Mouse (Mus musculus): Measurements from ENCODE around the gene Teddm2. TPM values are rescaled to one million over a fixed set of nuclear protein-coding genes. Genes with fewer than 3 reads are reported as not detected.

The Teddm2 gene
- polyA plus RNA-seq, 1 experiment = 0.93 TPM

DNA sequence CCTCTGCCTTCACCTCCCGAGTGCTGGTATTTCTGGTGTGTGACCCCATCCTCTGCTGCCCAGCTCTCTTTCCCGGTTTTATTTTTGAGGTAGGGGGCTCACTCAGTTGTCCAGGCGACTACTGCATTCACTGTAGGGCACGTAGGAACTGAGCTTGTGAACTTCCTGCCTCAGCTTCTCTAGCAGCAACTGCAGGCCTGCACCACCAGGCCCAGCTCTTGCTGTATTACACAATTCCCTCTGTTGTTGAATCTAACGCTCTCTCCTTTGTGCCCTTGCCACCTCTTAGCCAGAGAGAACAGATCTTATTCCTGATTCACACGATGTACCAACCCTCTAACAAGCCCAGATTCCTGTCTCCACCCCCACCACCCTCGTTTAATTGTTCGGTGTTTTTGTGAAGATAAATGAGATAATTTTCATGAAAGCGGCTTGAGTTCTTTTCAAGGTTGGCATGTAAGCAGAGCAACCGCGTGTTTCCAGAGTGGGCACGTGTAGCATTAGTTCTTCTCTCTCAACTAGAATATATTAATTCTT, 35.9 kb upstream of the Teddm2 start:
- WGBS = 88% methylated on average over 12 of the region's 12 CpGs
- Histone ChIP-seq H3K4me1 (replicated peaks; ENCODE audit: control insufficient read depth, insufficient read depth, low read length) (no peaks in the 10 kb centered on the region), H3K36me3 (ENCODE audit: control insufficient read depth, insufficient read depth, low read length) (no peaks in the 10 kb centered on the region), H3K4me3 (ENCODE audit: control insufficient read depth, insufficient read depth, low read length) (no peak overlapping the region), H3K27ac (ENCODE audit: control insufficient read depth, insufficient read depth, low read length) (no peak overlapping the region), H3K27me3 (ENCODE audit: control insufficient read depth, insufficient read depth, low read length) (no peaks in the 10 kb centered on the region)
- TF ChIP-seq POLR2A (IDR thresholded peaks at IDR 0.05; ENCODE audit: control insufficient read depth, extremely low read depth, insufficient read depth, low read length, poor library complexity) (no peak), CTCF (IDR thresholded peaks at IDR 0.05; ENCODE audit: borderline replicate concordance, control insufficient read depth, extremely low read depth, insufficient read depth, low read length, poor library complexity) (no peak)
- DNase-seq = no peak

DNA sequence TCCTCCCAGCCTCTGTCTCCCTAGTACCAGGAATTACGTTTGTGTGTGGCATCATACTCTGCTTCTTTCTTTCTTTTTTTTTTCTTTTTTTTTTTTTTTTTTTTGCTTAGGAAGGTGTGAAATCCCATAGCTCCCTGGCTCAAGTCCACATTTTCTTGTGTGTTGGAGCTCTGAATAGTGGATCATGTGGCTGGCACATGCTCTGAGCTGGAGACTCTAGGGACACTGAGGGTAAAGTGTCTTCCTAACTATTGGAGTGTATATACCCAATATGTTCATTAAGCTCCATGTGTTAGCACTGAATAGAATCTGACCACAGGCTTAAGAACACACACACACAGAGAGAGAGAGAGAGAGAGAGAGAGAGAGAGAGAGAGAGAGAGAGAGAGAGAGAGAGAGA, 33.7 kb upstream of the Teddm2 start:
- TF ChIP-seq POLR2A (IDR thresholded peaks at IDR 0.05; ENCODE audit: control insufficient read depth, extremely low read depth, insufficient read depth, low read length, poor library complexity) (no peak), CTCF (IDR thresholded peaks at IDR 0.05; ENCODE audit: borderline replicate concordance, control insufficient read depth, extremely low read depth, insufficient read depth, low read length, poor library complexity) (no peak)
- no peak overlapping the region for H3K4me3 ChIP-seq (ENCODE audit: control insufficient read depth, insufficient read depth, low read length)
- DNase-seq = no peak
- no peaks in the 10 kb centered on the region for H3K36me3 ChIP-seq (ENCODE audit: control insufficient read depth, insufficient read depth, low read length)
- no peaks in the 10 kb centered on the region for H3K27me3 ChIP-seq (ENCODE audit: control insufficient read depth, insufficient read depth, low read length)
- no peak overlapping the region for H3K27ac ChIP-seq (ENCODE audit: control insufficient read depth, insufficient read depth, low read length)
- whole genome bisulfite sequencing = 89% methylated on average over 1 of the region's 1 CpGs
- no peaks in the 10 kb centered on the region for H3K4me1 ChIP-seq (replicated peaks; ENCODE audit: control insufficient read depth, insufficient read depth, low read length)

DNA sequence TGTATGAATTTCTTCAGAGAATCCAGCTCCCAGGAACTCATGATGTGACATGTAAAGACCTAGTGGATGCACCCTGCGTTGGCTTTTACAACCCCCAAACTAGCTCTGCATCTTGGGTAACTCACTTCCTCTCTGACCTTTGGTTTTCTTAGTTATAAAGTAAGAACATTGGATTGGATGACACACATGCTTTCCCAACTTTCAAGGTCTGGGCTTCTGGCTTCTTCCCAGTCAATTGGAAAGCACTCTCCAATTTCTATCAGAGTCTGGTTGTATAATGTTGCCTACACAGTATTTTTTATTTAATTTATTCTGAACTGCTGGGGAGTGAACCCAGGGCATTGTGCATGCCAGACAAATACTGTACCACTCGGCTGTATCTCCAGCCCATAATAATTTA, 30.4 kb upstream of the Teddm2 start:
- 94% methylated on average over 2 of the region's 2 CpGs for WGBS
- no peak for TF ChIP-seq POLR2A (IDR thresholded peaks at IDR 0.05; ENCODE audit: control insufficient read depth, extremely low read depth, insufficient read depth, low read length, poor library complexity)

DNA sequence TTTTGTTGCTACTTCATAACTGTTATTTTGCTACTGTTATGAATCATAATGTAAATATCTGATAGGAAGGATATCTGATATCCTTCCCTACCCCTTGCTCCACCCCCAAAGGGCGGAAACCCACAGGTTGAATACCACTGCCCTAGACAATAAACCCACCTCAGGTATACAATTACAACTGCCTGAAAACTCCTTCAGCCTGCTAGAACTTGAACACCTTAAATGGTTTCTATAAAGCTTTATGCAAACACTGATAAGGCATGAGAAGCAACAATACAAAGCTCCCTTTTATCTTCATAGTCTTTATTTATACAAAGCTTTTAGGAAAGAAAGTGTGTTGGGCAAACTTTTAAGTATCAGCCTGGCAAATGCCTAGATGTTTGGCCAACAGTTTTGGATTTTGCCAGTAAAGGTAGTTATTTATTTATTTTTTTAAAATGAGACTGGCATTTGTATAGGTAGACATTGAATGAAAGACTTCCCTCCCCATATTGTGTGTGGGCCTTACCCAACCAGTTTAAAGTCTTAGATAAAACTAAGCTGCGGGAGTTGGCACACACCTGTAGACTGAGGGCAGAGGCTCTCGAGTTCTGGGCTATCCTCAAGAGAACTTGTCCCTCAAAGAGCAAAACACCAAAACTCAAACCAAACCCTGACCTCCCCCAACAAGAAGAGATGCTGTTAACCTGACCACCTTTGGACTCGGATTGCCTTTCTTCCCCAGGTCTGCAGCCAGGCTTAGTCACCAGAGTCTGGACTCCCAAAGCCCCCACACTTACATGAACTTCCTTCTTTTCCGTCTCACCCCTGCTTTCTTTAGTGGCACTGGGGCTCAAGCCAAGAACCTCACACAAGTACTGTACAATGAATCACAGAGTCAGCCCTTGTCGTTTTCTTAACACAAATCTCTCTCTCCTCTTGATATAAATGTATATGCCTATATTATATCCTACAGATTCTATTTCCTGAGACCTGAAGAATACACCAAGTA, 24.7 kb upstream of the Teddm2 start:
- no peaks in the 10 kb centered on the region for H3K27me3 ChIP-seq (ENCODE audit: control insufficient read depth, insufficient read depth, low read length)
- H3K4me1 ChIP-seq (replicated peaks; ENCODE audit: control insufficient read depth, insufficient read depth, low read length) = no peaks in the 10 kb centered on the region; the same call in none of the 2 replicates
- 58% methylated on average over 6 of the region's 6 CpGs for WGBS
- no peaks in the 10 kb centered on the region for H3K36me3 ChIP-seq (ENCODE audit: control insufficient read depth, insufficient read depth, low read length)
- H3K4me3 ChIP-seq (ENCODE audit: control insufficient read depth, insufficient read depth, low read length) = no peak overlapping the region
- no peak overlapping the region for H3K27ac ChIP-seq (ENCODE audit: control insufficient read depth, insufficient read depth, low read length)
- TF ChIP-seq POLR2A (IDR thresholded peaks at IDR 0.05; ENCODE audit: control insufficient read depth, extremely low read depth, insufficient read depth, low read length, poor library complexity) (no peak), CTCF (IDR thresholded peaks at IDR 0.05; ENCODE audit: borderline replicate concordance, control insufficient read depth, extremely low read depth, insufficient read depth, low read length, poor library complexity) (no peak)
- no peak for DNase-seq

More for the DNA sequence above, 30.4 kb upstream of the Teddm2 start:
- H3K27ac ChIP-seq (ENCODE audit: control insufficient read depth, insufficient read depth, low read length) = no peak overlapping the region
- DNase-seq = no peak
- H3K36me3 ChIP-seq (ENCODE audit: control insufficient read depth, insufficient read depth, low read length) = no peaks in the 10 kb centered on the region
- H3K4me1 ChIP-seq (replicated peaks; ENCODE audit: control insufficient read depth, insufficient read depth, low read length) = no peaks in the 10 kb centered on the region
- no peaks in the 10 kb centered on the region for H3K27me3 ChIP-seq (ENCODE audit: control insufficient read depth, insufficient read depth, low read length)
- H3K4me3 ChIP-seq (ENCODE audit: control insufficient read depth, insufficient read depth, low read length) = no peak overlapping the region

DNA sequence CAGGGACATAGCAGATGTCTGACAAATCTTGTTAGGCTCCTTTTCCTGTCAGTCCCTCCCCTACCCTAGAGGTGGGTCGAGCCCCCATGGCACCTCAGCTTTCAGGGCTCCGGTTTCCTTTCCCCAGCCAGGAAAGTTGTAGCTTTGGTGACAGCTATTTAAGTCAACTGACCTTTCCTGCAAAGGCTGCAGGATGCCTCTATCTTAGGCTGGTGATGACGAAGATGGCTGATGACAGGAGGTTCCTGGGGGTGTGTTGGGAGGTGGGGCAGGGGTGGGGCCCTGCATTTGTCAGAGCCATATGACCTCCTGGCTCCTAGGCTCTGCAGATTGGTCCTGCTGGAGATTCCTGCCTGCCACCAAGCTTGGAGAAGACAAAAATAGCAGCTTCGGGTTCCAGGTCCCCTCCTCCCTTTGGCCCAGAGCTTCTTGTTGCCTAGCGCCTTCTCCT, 22.6 kb upstream of the Teddm2 start:
- no peak for DNase-seq
- Histone ChIP-seq H3K27ac (ENCODE audit: control insufficient read depth, insufficient read depth, low read length) (no peak overlapping the region), H3K36me3 (ENCODE audit: control insufficient read depth, insufficient read depth, low read length) (no peaks in the 10 kb centered on the region), H3K27me3 (ENCODE audit: control insufficient read depth, insufficient read depth, low read length) (no peaks in the 10 kb centered on the region), H3K4me3 (ENCODE audit: control insufficient read depth, insufficient read depth, low read length) (no peak overlapping the region), H3K4me1 (replicated peaks; ENCODE audit: control insufficient read depth, insufficient read depth, low read length) (no peaks in the 10 kb centered on the region; the same call in none of the 2 replicates)
- TF ChIP-seq POLR2A (IDR thresholded peaks at IDR 0.05; ENCODE audit: control insufficient read depth, extremely low read depth, insufficient read depth, low read length, poor library complexity) (no peak), CTCF (IDR thresholded peaks at IDR 0.05; ENCODE audit: borderline replicate concordance, control insufficient read depth, extremely low read depth, insufficient read depth, low read length, poor library complexity) (no peak)
- 70% methylated on average over 5 of the region's 5 CpGs for WGBS

DNA sequence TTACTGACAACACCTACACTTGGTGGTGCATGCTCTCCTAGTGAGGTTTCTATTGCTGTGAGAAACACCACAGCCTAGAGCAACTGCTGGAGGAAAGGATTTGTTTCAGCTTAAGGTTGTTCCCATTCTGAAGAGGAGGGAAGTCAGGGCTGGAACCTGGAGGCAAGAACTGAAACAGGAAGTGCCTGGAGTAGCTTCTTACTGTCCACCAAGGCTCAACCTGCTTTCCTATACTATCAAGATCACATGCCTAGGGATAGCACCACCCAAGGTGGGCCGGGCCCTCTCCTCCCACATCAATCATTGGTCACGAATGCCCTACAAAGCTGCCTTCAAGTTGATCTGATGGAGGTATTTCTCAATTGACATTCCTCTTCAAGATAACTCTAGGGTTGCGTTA, 21.6 kb upstream of the Teddm2 start:
- DNase-seq = no peak
- Histone ChIP-seq H3K4me3 (ENCODE audit: control insufficient read depth, insufficient read depth, low read length) (no peak overlapping the region), H3K27me3 (ENCODE audit: control insufficient read depth, insufficient read depth, low read length) (no peaks in the 10 kb centered on the region), H3K36me3 (ENCODE audit: control insufficient read depth, insufficient read depth, low read length) (no peaks in the 10 kb centered on the region), H3K27ac (ENCODE audit: control insufficient read depth, insufficient read depth, low read length) (no peak overlapping the region), H3K4me1 (replicated peaks; ENCODE audit: control insufficient read depth, insufficient read depth, low read length) (no peaks in the 10 kb centered on the region; the same call in none of the 2 replicates)
- 94% methylated on average over 3 of the region's 3 CpGs for WGBS
- TF ChIP-seq CTCF (IDR thresholded peaks at IDR 0.05; ENCODE audit: borderline replicate concordance, control insufficient read depth, extremely low read depth, insufficient read depth, low read length, poor library complexity) = no peak

Data from thymus, adult 2 months (tissue).